In the genomic region with DNA sequence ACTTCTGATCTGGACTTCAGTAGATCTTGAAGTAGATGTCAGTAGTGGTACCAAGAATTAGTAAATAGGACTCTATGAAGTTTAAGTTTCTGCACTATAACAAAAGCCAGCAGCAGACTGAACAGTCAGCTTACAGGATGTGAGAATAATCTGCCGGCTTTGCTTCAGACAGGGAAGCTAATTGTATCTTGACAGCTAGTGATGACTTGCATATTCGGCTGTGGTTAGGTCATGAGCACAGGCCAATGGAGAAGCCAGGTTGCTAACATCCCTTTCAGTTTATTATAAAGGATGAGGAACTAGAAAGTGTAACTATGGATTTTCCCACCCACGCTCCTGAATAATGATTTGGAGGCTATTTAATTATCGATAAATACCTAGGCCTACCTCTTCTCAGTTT, we compare ENCODE assay signal across 34 mouse cellular contexts. TPM values are rescaled to one million over a fixed set of nuclear protein-coding genes. Genes with fewer than 3 reads are reported as not detected.
DNase-seq lines count a peak whose midpoint lies in the region; ATAC-seq and TF ChIP-seq lines count a peak whose summit lies in the region.
"Had no signal": no experiment of that assay in that cellular context is flagged by ENCODE, and none has a peak within 500 bp of the region (broad histone marks: within the 10 kb centered on the region; RNA-seq: fewer than 3 reads in every experiment).

No protein-coding gene starts in this region.

- no peak for TF ChIP-seq EP300 in lung, postnatal 0 days (IDR thresholded peaks at IDR 0.05)

- peak; percentile 23 for DNase-seq in lung, postnatal 36 days
- DNase-seq in lung, postnatal 0 days (ENCODE audit: low spot score) = no peak
- no peak for DNase-seq in kidney, postnatal 25 days
- no peak for DNase-seq in cerebellum, adult 9-11 months
- no peak for DNase-seq in kidney, adult 8-10 months
- DNase-seq: adrenal gland, adult 8-10 months; cerebellum, adult 11-12 months; cerebellum, postnatal 10 days; gastrocnemius, postnatal 10 days; heart, adult 11 months; heart, postnatal 36 days; kidney, postnatal 14 days; liver, embryonic 13.5 days; lung, adult 18-20 months; lung, postnatal 10 days; midbrain, embryonic 14.5 days; thymus, postnatal 4 days had no signal

- no peak for ATAC-seq in lung, postnatal 0 days
- peak; percentile 75 for ATAC-seq in granulocyte monocyte progenitor cell, adult 5-6 weeks (replicated peaks; ENCODE audit: poor library complexity, severe bottlenecking)
- peak; percentile 77 for ATAC-seq in megakaryocyte progenitor cell, adult 5-6 weeks (replicated peaks; ENCODE audit: poor library complexity)
- ATAC-seq in midbrain, embryonic 16.5 days = no peak
- ATAC-seq: activated CD4-positive, CD25-positive, alpha-beta regulatory T cell, adult 4 months; intestine, embryonic 16.5 days had no signal

- WGBS in lung, postnatal 0 days = 73% methylated on average over 4 of the region's 4 CpGs
- 78% methylated on average over 4 of the region's 4 CpGs for WGBS in midbrain, embryonic 16.5 days

- no peak overlapping the region for H3K4me3 ChIP-seq in lung, postnatal 0 days (ENCODE audit: low read depth, low read length)
- H3K4me3 ChIP-seq in midbrain, embryonic 16.5 days (ENCODE audit: low read depth, low read length) = no peak overlapping the region
- H3K4me3 ChIP-seq: erythroblast, embryonic 14.5 days; heart, embryonic 10.5 days; hindbrain, embryonic 13.5 days; left cerebral cortex, adult 2 months; limb, embryonic 13.5 days; liver, embryonic 13.5 days; myocyte; neural tube, embryonic 13.5 days had no signal

- no peak overlapping the region for H3K9ac ChIP-seq in lung, postnatal 0 days (replicated peaks; ENCODE audit: low read depth)
- H3K9ac ChIP-seq in midbrain, embryonic 16.5 days (ENCODE audit: low read depth, low read length) = no peak overlapping the region
- H3K9ac ChIP-seq: hindbrain, embryonic 13.5 days; limb, embryonic 13.5 days; liver, embryonic 13.5 days; neural tube, embryonic 13.5 days had no signal

- no peaks in the 10 kb centered on the region for H3K4me1 ChIP-seq in lung, postnatal 0 days (ENCODE audit: insufficient read depth, low read depth, low read length)
- 0 out of 2 replicates have a peak, but pooled peaks cover under 1% of the 10 kb centered on the region for H3K4me1 ChIP-seq in midbrain, embryonic 16.5 days (ENCODE audit: control insufficient read depth, insufficient read depth, low read length)
- H3K4me1 ChIP-seq: heart, embryonic 10.5 days; liver, embryonic 13.5 days had no signal

- H3K27ac ChIP-seq in lung, postnatal 0 days (ENCODE audit: low read length) = no peak overlapping the region
- no peak overlapping the region for H3K27ac ChIP-seq in midbrain, embryonic 16.5 days (ENCODE audit: low read length)
- H3K27ac ChIP-seq: heart, embryonic 10.5 days; hindbrain, embryonic 13.5 days; left cerebral cortex, adult 2 months; limb, embryonic 13.5 days; liver, embryonic 13.5 days; neural tube, embryonic 13.5 days had no signal

- H3K27me3 ChIP-seq in lung, postnatal 0 days (replicated peaks; ENCODE audit: insufficient read depth, low read length) = no peaks in the 10 kb centered on the region
- no peaks in the 10 kb centered on the region for H3K27me3 ChIP-seq in midbrain, embryonic 16.5 days (ENCODE audit: control insufficient read depth, insufficient read depth, low read depth, low read length)
- H3K27me3 ChIP-seq: hindbrain, embryonic 13.5 days; limb, embryonic 13.5 days; liver, embryonic 13.5 days; neural tube, embryonic 13.5 days had no signal

- TF ChIP-seq CTCF in lung, postnatal 0 days (IDR thresholded peaks at IDR 0.05) = no peak

- no peaks in the 10 kb centered on the region for H3K9me3 ChIP-seq in lung, postnatal 0 days (ENCODE audit: low read length)
- no peaks in the 10 kb centered on the region for H3K9me3 ChIP-seq in midbrain, embryonic 16.5 days (replicated peaks; ENCODE audit: control insufficient read depth, low read length, poor library complexity, severe bottlenecking)
- H3K9me3 ChIP-seq: heart, embryonic 10.5 days; hindbrain, embryonic 13.5 days; limb, embryonic 13.5 days; liver, embryonic 13.5 days; neural tube, embryonic 13.5 days had no signal

- H3K36me3 ChIP-seq in lung, postnatal 0 days (ENCODE audit: insufficient read depth, low read length) = no peaks in the 10 kb centered on the region
- no peaks in the 10 kb centered on the region for H3K36me3 ChIP-seq in midbrain, embryonic 16.5 days (ENCODE audit: control insufficient read depth, insufficient read depth, low read length)
- H3K36me3 ChIP-seq: heart, embryonic 10.5 days; hindbrain, embryonic 13.5 days; limb, embryonic 13.5 days; liver, embryonic 13.5 days; neural tube, embryonic 13.5 days had no signal

- H3K4me2 ChIP-seq in lung, postnatal 0 days (replicated peaks; ENCODE audit: low read depth, low read length) = no peak overlapping the region
- H3K4me2 ChIP-seq in midbrain, embryonic 16.5 days (ENCODE audit: low read length) = no peak overlapping the region
- H3K4me2 ChIP-seq: hindbrain, embryonic 13.5 days; limb, embryonic 13.5 days; liver, embryonic 13.5 days; neural tube, embryonic 13.5 days had no signal

RNA-seq across cellular contexts. Expression of a gene that starts 4.3 kb away (rescaled TPM):
- 4.6 and 5.0 TPM in 2 replicates for polyA plus RNA-seq in lung, postnatal 0 days (2015; fragmentation: Nextera tagmentation; extraction: Ambion mirVana)
- total RNA-seq in granulocyte monocyte progenitor cell, adult 5-6 weeks (2014; fragmentation: Nextera tagmentation) = 25.6 and 30.7 TPM in 2 replicates
- 47.9 and 55.5 TPM in 2 replicates for total RNA-seq in granulocyte monocyte progenitor cell, adult 5-6 weeks (2017)
- total RNA-seq in megakaryocyte progenitor cell, adult 5-6 weeks (2015) = 41.0 and 42.5 TPM in 2 replicates
- total RNA-seq in megakaryocyte progenitor cell, adult 5-6 weeks (2017) = 54.5 and 63.1 TPM in 2 replicates
- 10.6 and 11.4 TPM in 2 replicates for polyA plus RNA-seq in midbrain, embryonic 16.5 days (2015; fragmentation: Nextera tagmentation; extraction: Ambion mirVana)

RNA-seq across cellular contexts. Expression of a gene that starts 20.9 kb away (rescaled TPM):
- polyA plus RNA-seq in lung, postnatal 0 days (2015; fragmentation: Nextera tagmentation; extraction: Ambion mirVana) = not detected in 2 replicates
- not detected in 2 replicates for total RNA-seq in granulocyte monocyte progenitor cell, adult 5-6 weeks (2014; fragmentation: Nextera tagmentation)
- total RNA-seq in granulocyte monocyte progenitor cell, adult 5-6 weeks (2017) = not detected in 2 replicates
- not detected in 2 replicates for total RNA-seq in megakaryocyte progenitor cell, adult 5-6 weeks (2015)
- total RNA-seq in megakaryocyte progenitor cell, adult 5-6 weeks (2017) = not detected in 2 replicates
- 0.08 TPM in 1 of 2 replicates, not detected in the other for polyA plus RNA-seq in midbrain, embryonic 16.5 days (2015; fragmentation: Nextera tagmentation; extraction: Ambion mirVana)
- total RNA-seq: adrenal gland, adult 8-10 months; gastrocnemius, postnatal 10 days; heart, postnatal 36 days had no signal
- polyA plus RNA-seq: activated CD4-positive, CD25-positive, alpha-beta regulatory T cell, adult 4 months; embryonic facial prominence, embryonic 14.5 days; erythroblast, embryonic 14.5 days; forebrain, embryonic 11.5 days; heart, embryonic 10.5 days; heart, embryonic 16.5 days; hindbrain, embryonic 13.5 days; intestine, embryonic 16.5 days; kidney, embryonic 14.5 days; limb, embryonic 13.5 days; liver, embryonic 13.5 days; myocyte; neural tube, embryonic 13.5 days; thymus, postnatal 0 days had no signal

Comparison
In these comparisons a context has a peak if more than half of its experiments do, and no peak if none do; other contexts are left out.
1. ATAC-seq: peak in granulocyte monocyte progenitor cell, adult 5-6 weeks (single experiment) and megakaryocyte progenitor cell, adult 5-6 weeks (single experiment); none in lung, postnatal 0 days (single experiment) and midbrain, embryonic 16.5 days (single experiment).